Mouse (Mus musculus) stomach, embryonic 16.5 days (tissue): ENCODE measurements at regions not wholly inside any gene's neighbourhood (a gene's known extent, or its start where the extent isn't known, plus 50 kb on each side); places are given as distances from the start of the nearest gene placed in this dataset.

Experiments used
- ATAC-seq: fragments of 200-750 bp; cut with Nextera tagmentation; 2 replicates; pipeline ENCODE4 v1.8.0; 2017; ENCODE audit warnings: moderate number of reproducible peaks, moderate TSS enrichment; ENCODE audit not compliant: insufficient read depth, low FRiP score
- H3K27ac ChIP-seq: fragments of 300-500 bp; sonication (generic); 2 replicates; pipeline ENCODE4 v1.5.1; 2014; ENCODE audit warnings: low read length
- H3K27me3 ChIP-seq: fragments of 300-500 bp; sonication (generic); 2 replicates; pipeline ENCODE4 v1.6.1; 2014; ENCODE audit warnings: low read length, control low read depth, mixed read lengths; ENCODE audit not compliant: control insufficient read depth, insufficient read depth
- H3K36me3 ChIP-seq: fragments of 300-500 bp; sonication (generic); 2 replicates; pipeline ENCODE4 v1.6.1; 2014; ENCODE audit warnings: low read length; ENCODE audit not compliant: control insufficient read depth, insufficient read depth
- H3K4me1 ChIP-seq: fragments of 300-500 bp; sonication (generic); 2 replicates; pipeline ENCODE4 v1.6.1; 2014; ENCODE audit warnings: low read length, control low read depth, mixed read lengths; ENCODE audit not compliant: control insufficient read depth, insufficient read depth
- H3K4me2 ChIP-seq: fragments of 300-500 bp; sonication (generic); 2 replicates; pipeline ENCODE4 v1.6.1; 2014; ENCODE audit warnings: low read depth, low read length, mixed read lengths
- H3K4me3 ChIP-seq: fragments of 300-500 bp; sonication (generic); replicated peaks from 2 replicates; pipeline ENCODE4 v1.5.1; 2014; ENCODE audit warnings: mild to moderate bottlenecking, low read length
- H3K9ac ChIP-seq: fragments of 300-500 bp; sonication (generic); 2 replicates; pipeline ENCODE4 v1.6.1; 2014; ENCODE audit warnings: low read length
- H3K9me3 ChIP-seq: fragments of 300-500 bp; sonication (generic); replicated peaks from 2 replicates; pipeline ENCODE4 v1.6.1; 2016; ENCODE audit warnings: low read length, control low read depth; ENCODE audit not compliant: control insufficient read depth
- WGBS: fragments of 180-500 bp; shearing (Covaris S2); extraction: QIAGEN DNeasy Blood & Tissue Kit; methylation state at CpG from one replicate; pipeline ENCODE4 v1.1.7; 2014; 5-methylcytosine and 5-hydroxymethylcytosine counted together

DNA sequence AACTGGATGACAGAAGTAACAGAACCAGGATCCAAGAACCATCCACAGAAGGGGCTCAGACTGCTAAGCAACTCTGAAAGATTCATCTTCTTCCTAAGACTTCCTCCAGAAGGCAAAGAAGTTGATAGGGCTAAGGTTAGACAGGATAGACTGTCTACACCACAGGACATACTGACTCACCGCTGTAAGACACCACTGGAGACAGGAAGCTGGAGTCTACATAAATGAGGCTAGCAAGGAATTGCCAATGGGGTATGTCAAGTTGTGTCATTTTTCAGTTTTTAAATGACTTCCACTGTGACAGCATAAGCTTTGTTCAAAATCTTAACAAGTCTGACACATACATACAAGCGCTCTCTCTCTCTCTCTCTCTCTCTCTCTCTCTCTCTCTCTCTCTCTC is 645.4 kb upstream of the Gm10131 start:
- Histone ChIP-seq H3K27me3 (no peaks in the 10 kb centered on the region), H3K36me3 (no peaks in the 10 kb centered on the region), H3K9me3 (no peaks in the 10 kb centered on the region), H3K9ac (no peak overlapping the region), H3K4me2 (no peak overlapping the region), H3K4me1 (no peaks in the 10 kb centered on the region), H3K4me3 (no peak overlapping the region), H3K27ac (no peak overlapping the region)
- WGBS = 85% methylated on average over 2 of the region's 2 CpGs
- ATAC-seq = no peak

DNA sequence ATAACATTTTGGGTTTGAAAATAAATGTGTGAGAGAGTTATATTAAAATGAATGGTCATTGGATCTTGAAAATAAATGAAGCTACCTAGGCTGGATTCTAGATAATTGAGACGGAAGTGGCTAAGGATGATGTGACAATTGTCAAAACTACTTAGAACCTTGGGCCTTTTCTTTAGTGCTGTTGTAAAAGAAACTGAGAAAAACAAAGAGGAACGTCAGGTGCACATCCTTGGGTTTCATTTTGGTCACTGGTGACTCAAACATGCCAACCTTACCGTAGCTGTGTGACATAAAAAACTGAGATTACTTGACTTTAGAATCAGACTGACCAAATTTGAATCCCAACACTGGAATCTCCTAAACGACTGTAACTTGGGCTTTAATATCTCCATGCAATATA is 644.6 kb upstream of the Gm10131 start:
- H3K27ac ChIP-seq = no peak overlapping the region
- H3K4me2 ChIP-seq = no peak overlapping the region

DNA sequence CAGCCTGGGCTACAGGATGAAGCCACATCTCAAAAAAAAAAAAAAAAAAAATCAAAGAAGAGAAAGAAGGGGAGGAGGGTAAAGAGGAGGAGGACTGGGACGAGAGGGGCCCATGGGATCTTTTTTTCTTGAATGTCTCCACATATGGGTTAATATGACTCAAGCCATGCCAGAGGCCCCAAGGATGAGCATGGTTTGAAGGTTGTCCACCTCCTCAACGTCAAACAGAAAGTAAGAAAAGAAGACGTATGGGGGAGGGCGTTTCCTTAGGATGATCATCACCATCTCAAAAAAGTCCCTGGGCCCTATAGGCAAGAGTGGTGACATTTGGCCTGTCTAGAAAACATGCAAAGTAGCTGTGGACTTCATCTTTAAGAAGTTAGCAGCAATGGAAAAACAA is 643.9 kb upstream of the Gm10131 start:
- Histone ChIP-seq H3K9ac (no peak overlapping the region), H3K4me1 (no peaks in the 10 kb centered on the region), H3K4me3 (no peak overlapping the region), H3K36me3 (no peaks in the 10 kb centered on the region), H3K9me3 (no peaks in the 10 kb centered on the region), H3K27ac (no peak overlapping the region), H3K27me3 (no peaks in the 10 kb centered on the region), H3K4me2 (no peak overlapping the region)
- no peak for ATAC-seq
- 85% methylated on average over 4 of the region's 4 CpGs for WGBS

More for the DNA sequence above, 644.6 kb upstream of the Gm10131 start:
- 91% methylated on average over 4 of the region's 4 CpGs for WGBS
- ATAC-seq = no peak
- Histone ChIP-seq H3K27me3 (no peaks in the 10 kb centered on the region), H3K4me1 (no peaks in the 10 kb centered on the region), H3K9me3 (no peaks in the 10 kb centered on the region), H3K9ac (no peak overlapping the region), H3K4me3 (no peak overlapping the region), H3K36me3 (no peaks in the 10 kb centered on the region)

DNA sequence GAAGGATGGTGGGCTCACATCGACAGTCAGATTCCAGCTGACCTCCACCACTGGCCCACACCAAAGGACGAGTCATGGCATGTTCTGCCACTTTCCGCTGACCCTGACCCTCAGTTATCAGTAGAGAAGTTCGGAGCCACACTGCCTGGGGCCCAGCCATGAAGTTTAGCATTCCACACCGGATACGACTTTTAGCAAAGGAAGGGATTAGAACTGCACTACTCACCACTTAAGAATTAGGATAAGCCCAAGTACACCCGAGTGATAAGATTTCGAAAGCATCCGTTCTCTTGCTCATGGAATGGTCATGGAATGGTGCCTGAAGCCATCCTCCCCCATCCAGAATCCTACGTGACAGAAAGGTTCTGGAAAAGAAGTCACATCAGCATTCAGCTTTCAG is 641.5 kb upstream of the Gm10131 start:
- Histone ChIP-seq H3K27me3 (no peaks in the 10 kb centered on the region), H3K4me3 (no peak overlapping the region), H3K9me3 (no peaks in the 10 kb centered on the region), H3K4me1 (no peaks in the 10 kb centered on the region), H3K4me2 (no peak overlapping the region), H3K36me3 (no peaks in the 10 kb centered on the region), H3K27ac (no peak overlapping the region), H3K9ac (no peak overlapping the region)
- 52% methylated on average over 10 of the region's 10 CpGs for WGBS
- ATAC-seq = no peak

DNA sequence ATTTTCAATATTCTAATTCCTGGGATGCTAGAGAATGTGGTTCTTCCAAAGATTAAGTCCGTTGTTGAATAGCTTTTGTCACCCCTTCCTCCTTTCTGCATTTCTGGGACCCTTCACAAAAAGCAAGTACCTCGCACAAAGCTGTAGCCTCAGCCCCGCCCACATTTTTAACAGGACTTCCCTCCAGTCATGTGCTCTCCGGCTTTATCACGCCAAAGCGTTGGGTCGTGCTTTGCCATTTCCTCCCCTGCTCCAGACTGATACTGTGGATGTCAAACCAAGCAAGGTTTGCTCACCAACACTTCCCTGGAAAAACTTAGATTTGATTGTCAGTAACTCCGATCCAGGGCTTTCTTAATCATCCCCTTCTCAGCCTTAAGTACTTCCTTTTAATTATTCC is 637.0 kb upstream of the Gm10131 start:
- Histone ChIP-seq H3K27me3 (no peaks in the 10 kb centered on the region), H3K4me1 (no peaks in the 10 kb centered on the region), H3K9me3 (no peaks in the 10 kb centered on the region), H3K4me2 (no peak overlapping the region), H3K9ac (no peak overlapping the region), H3K4me3 (no peak overlapping the region), H3K36me3 (no peaks in the 10 kb centered on the region), H3K27ac (no peak overlapping the region)
- WGBS = 84% methylated on average over 8 of the region's 8 CpGs
- ATAC-seq = no peak

DNA sequence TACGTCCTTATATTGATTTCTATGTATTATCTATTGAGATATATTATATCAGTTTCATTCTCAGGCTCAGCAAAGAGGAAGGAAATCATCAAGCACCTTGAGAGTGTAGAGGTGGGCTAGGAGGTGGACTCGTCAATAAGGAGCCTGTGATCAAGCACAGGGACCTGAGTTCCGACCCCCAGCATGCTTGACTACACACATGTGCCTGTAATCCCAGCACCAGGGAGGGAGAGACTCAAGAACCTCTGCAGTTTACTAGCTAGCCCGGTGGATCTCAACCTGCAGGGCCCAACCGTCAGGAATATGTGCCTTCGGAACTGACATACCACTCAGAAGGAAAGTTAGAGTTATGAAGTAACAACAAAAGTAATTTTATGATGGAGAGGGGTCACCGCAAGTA is 634.2 kb upstream of the Gm10131 start:
- Histone ChIP-seq H3K27me3 (no peaks in the 10 kb centered on the region), H3K9me3 (no peaks in the 10 kb centered on the region), H3K4me3 (no peak overlapping the region), H3K9ac (no peak overlapping the region), H3K27ac (no peak overlapping the region), H3K4me2 (no peak overlapping the region), H3K4me1 (no peaks in the 10 kb centered on the region), H3K36me3 (no peaks in the 10 kb centered on the region)
- ATAC-seq = no peak
- WGBS = 90% methylated on average over 7 of the region's 7 CpGs

DNA sequence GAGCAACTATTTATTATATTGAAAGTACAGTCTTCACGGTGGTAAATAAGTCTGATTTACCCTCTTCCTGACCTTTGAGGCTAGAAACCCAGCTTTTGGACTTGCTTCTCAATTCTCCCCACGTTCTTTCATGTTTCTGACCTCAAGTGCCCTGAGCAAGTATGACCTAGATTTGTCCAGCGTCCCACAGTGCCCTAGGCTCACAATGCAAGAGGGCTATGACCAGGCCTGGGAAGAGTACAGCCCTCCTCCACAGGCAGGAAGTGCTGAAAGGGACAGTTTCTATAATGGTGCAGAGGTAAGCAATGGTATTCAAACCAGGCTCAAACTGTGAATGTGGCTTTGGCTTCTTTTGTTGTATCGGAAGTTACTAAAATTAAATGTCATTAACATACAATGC is 633.1 kb upstream of the Gm10131 start:
- Histone ChIP-seq H3K27ac (no peak overlapping the region), H3K9me3 (no peaks in the 10 kb centered on the region), H3K4me2 (no peak overlapping the region), H3K4me3 (no peak overlapping the region), H3K4me1 (no peaks in the 10 kb centered on the region), H3K36me3 (no peaks in the 10 kb centered on the region), H3K27me3 (no peaks in the 10 kb centered on the region), H3K9ac (no peak overlapping the region)
- 57% methylated on average over 4 of the region's 4 CpGs for WGBS
- ATAC-seq = no peak

DNA sequence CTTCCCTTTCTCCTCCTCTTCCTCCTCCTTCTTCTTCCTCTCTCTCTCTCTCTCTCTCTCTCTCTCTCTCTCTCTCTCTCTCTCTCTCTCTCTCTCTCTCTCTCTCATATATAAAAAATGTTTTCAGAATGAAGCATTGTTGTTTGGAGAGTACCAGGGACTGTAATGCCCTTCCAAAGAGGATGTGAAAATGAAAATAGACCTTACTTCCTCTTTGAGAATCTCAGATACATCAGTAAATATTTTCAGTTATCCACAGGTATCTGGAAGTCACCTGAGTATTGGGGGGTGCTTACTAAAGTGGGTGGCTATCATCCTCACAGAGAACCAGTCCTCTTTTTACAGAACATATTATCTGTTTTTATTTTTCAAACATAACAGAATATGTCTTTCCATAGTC is 632.6 kb upstream of the Gm10131 start:
- Histone ChIP-seq H3K9me3 (no peaks in the 10 kb centered on the region), H3K4me3 (no peak overlapping the region), H3K27ac (no peak overlapping the region), H3K36me3 (no peaks in the 10 kb centered on the region), H3K4me1 (no peaks in the 10 kb centered on the region), H3K27me3 (no peaks in the 10 kb centered on the region), H3K9ac (no peak overlapping the region), H3K4me2 (no peak overlapping the region)
- no peak for ATAC-seq

DNA sequence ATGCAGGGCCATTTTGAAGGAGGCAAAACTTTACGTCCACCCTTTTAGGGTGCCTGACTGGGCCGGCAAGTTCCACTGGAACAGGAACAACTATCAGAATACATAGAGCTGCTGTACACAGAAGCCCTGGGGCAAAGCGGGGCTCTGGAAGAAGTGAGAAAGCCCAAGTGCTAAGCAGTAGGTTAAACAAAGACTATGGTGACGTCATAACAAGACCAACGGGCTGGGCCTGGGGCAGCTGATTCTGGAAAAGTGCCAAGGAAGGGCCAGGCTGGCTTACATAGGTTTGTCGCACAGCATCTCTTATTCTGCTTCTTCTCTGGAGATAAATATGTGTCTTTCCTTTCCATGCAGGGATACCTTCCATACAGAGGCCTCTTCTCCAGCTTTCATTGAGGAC is 631.6 kb upstream of the Gm10131 start:
- ATAC-seq = no peak
- Histone ChIP-seq H3K9me3 (no peaks in the 10 kb centered on the region), H3K4me1 (no peaks in the 10 kb centered on the region), H3K27ac (no peak overlapping the region), H3K27me3 (no peaks in the 10 kb centered on the region), H3K4me3 (no peak overlapping the region), H3K36me3 (no peaks in the 10 kb centered on the region), H3K4me2 (no peak overlapping the region), H3K9ac (no peak overlapping the region)
- 41% methylated on average over 6 of the region's 6 CpGs for WGBS

DNA sequence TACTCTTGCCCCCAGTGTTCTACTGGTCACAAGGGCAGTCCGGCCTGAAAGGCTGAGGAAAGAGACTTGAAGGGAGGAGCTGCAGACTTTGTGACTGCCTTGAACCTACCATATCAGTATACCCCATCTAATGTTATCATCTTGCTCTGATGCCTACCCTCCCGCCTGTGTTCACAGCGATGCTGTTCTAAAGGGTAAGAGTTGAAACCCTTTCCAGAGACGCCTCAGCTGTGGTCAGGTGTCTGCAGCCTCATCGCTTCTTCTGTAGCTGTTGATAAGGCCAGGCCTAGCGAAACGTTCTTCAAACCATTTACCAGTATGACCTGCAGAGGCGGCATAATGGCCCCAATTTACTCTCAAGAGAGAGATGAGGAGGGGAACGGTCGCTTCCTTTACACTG is 629.3 kb upstream of the Gm10131 start:
- Histone ChIP-seq H3K27me3 (no peaks in the 10 kb centered on the region), H3K4me1 (no peaks in the 10 kb centered on the region), H3K4me2 (no peak overlapping the region), H3K4me3 (no peak overlapping the region), H3K36me3 (no peaks in the 10 kb centered on the region), H3K9me3 (no peaks in the 10 kb centered on the region), H3K9ac (no peak overlapping the region), H3K27ac (no peak overlapping the region)
- 85% methylated on average over 10 of the region's 10 CpGs for WGBS
- no peak for ATAC-seq
